8 mouse cellular contexts compared by ENCODE assay signal in the genomic region with DNA sequence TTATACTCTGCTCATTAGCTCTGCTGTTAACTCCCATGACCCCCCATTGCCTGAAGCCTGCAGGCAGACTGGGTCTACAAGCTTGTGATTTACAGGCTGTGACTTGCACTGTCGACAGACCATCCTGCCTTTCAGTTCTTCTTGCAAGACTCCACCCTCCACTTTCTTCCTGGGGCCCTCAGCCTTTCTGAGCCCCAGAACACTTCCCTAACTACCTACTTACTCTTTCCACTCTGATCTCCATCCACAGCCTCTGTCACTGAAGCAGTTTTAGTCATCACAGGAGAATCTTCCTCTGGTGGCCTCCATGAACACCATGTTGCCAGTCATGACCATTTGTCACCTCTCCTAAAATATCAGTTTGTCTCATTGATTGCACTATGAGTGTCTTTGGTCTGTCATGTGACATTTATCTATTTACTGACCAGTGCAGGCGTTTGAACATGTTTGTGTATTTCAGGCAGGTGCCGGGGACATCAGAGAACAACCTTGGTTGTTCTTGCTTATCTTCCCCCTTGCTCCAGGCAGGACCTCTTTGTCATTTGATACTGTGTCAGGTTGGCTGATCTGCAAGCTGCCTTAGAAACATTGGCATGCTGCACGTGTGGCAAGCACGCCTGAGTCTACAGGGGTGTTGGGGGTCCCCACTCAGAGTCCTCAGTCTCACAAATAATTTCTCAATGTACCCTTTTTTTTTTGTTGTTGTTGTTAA. TPM values are rescaled to one million over a fixed set of nuclear protein-coding genes. Genes with fewer than 3 reads are reported as not detected.
DNase-seq lines count a peak whose midpoint lies in the region; ATAC-seq and TF ChIP-seq lines count a peak whose summit lies in the region.

No protein-coding gene starts in this region.

- DNase-seq in kidney, postnatal 4 days, result no peak
- no peak for DNase-seq in liver, postnatal 0 days
- DNase-seq in embryo, embryonic 9.5 days (ENCODE audit: extremely low spot score), result no peak
- DNase-seq in left cerebral cortex, adult 2 months (ENCODE audit: extremely low spot score in 1 of 2, low spot score in 2 of 2), result no peak
- DNase-seq in adrenal gland, adult 18-20 months (ENCODE audit: low spot score in 2 of 2), result no peak

- no peak for TF ChIP-seq EP300 in ES-Bruce4 (IDR thresholded peaks at IDR 0.05; ENCODE audit: insufficient read depth, low read depth, low read length)
- TF ChIP-seq EP300 in liver, postnatal 0 days (IDR thresholded peaks at IDR 0.05; ENCODE audit: low read depth), result no peak; the same call in 1 of the 2 replicates

- WGBS in kidney, embryonic 16.5 days, result 22% methylated on average over 5 of the region's 5 CpGs
- WGBS in embryonic facial prominence, embryonic 13.5 days, result 44% methylated on average over 5 of the region's 5 CpGs
- 23% methylated on average over 5 of the region's 5 CpGs for WGBS in liver, postnatal 0 days (ENCODE audit: insufficient replicate concordance)

- H3K4me3 ChIP-seq in kidney, embryonic 16.5 days (ENCODE audit: low read length), result no peak overlapping the region
- H3K4me3 ChIP-seq in ES-Bruce4 (ENCODE audit: low read depth, low read length), result no peak overlapping the region
- H3K4me3 ChIP-seq in embryonic facial prominence, embryonic 13.5 days, result no peak overlapping the region
- no peak overlapping the region for H3K4me3 ChIP-seq in liver, postnatal 0 days (ENCODE audit: low read depth, low read length)
- no peak overlapping the region for H3K4me3 ChIP-seq in left cerebral cortex, adult 2 months

- no peak for TF ChIP-seq POLR2A in ES-Bruce4 (IDR thresholded peaks at IDR 0.05; ENCODE audit: insufficient read depth, low read length)

- intact Hi-C loops in left cerebral cortex, adult 2 months (cut with DNase I), result no loop called here

- no peak overlapping the region for H3K9ac ChIP-seq in kidney, embryonic 16.5 days (replicated peaks; ENCODE audit: low read length)
- 0 out of 2 replicates have a peak overlapping the region, but pooled peaks have one; percentile 35 for H3K9ac ChIP-seq in ES-Bruce4 (ENCODE audit: low read depth, poor library complexity, severe bottlenecking)
- peak overlapping the region; percentile 58; the same call in 1 of the 2 replicates for H3K9ac ChIP-seq in embryonic facial prominence, embryonic 13.5 days
- H3K9ac ChIP-seq in liver, postnatal 0 days (replicated peaks), result peak overlapping the region; percentile 2; the same call in 1 of the 2 replicates

- H3K9me3 ChIP-seq in kidney, embryonic 16.5 days (ENCODE audit: low read length), result no peaks in the 10 kb centered on the region
- H3K9me3 ChIP-seq in ES-Bruce4 (replicated peaks; ENCODE audit: control insufficient read depth, insufficient read depth, low read length, poor library complexity, severe bottlenecking), result no peaks in the 10 kb centered on the region
- no peaks in the 10 kb centered on the region for H3K9me3 ChIP-seq in embryonic facial prominence, embryonic 13.5 days
- H3K9me3 ChIP-seq in liver, postnatal 0 days (ENCODE audit: low read length), result no peaks in the 10 kb centered on the region

- no peak for ATAC-seq in kidney, embryonic 16.5 days (ENCODE audit: low FRiP score, low TSS enrichment)
- ATAC-seq in embryonic facial prominence, embryonic 13.5 days (ENCODE audit: insufficient number of reproducible peaks, insufficient read depth, low FRiP score, low TSS enrichment, low read depth), result no peak
- ATAC-seq in liver, postnatal 0 days, result peak; percentile 43

- H3K27ac ChIP-seq in kidney, embryonic 16.5 days (ENCODE audit: low read length), result peak overlapping the region; percentile 93
- H3K27ac ChIP-seq in ES-Bruce4 (ENCODE audit: insufficient read depth, low read length), result peak overlapping the region; percentile 23
- peak overlapping the region; percentile 87 for H3K27ac ChIP-seq in embryonic facial prominence, embryonic 13.5 days
- H3K27ac ChIP-seq in liver, postnatal 0 days (ENCODE audit: low read depth), result peak overlapping the region; percentile 93
- no peak overlapping the region for H3K27ac ChIP-seq in left cerebral cortex, adult 2 months

- no peak overlapping the region for H3K4me2 ChIP-seq in kidney, embryonic 16.5 days (replicated peaks; ENCODE audit: low read depth, low read length)
- H3K4me2 ChIP-seq in embryonic facial prominence, embryonic 13.5 days, result no peak overlapping the region
- no peak overlapping the region for H3K4me2 ChIP-seq in liver, postnatal 0 days (ENCODE audit: low read depth, low read length)

- no peaks in the 10 kb centered on the region for H3K27me3 ChIP-seq in kidney, embryonic 16.5 days (ENCODE audit: insufficient read depth, low read length)
- H3K27me3 ChIP-seq in ES-Bruce4 (ENCODE audit: control insufficient read depth, insufficient read depth, low read length, poor library complexity, severe bottlenecking), result no peaks in the 10 kb centered on the region
- H3K27me3 ChIP-seq in embryonic facial prominence, embryonic 13.5 days, result no peaks in the 10 kb centered on the region
- H3K27me3 ChIP-seq in liver, postnatal 0 days (ENCODE audit: insufficient read depth, low read length), result no peaks in the 10 kb centered on the region

- no peak for TF ChIP-seq CTCF in ES-Bruce4 (IDR thresholded peaks at IDR 0.05; ENCODE audit: low read depth, low read length)
- no peak for TF ChIP-seq CTCF in liver, postnatal 0 days (IDR thresholded peaks at IDR 0.05; ENCODE audit: low read depth)
- TF ChIP-seq CTCF in left cerebral cortex, adult 2 months (IDR thresholded peaks at IDR 0.05), result no peak

- H3K36me3 ChIP-seq in kidney, embryonic 16.5 days (ENCODE audit: insufficient read depth, low read length), result peaks cover 30% of the 10 kb centered on the region
- peaks cover 11% of the 10 kb centered on the region for H3K36me3 ChIP-seq in ES-Bruce4 (ENCODE audit: control insufficient read depth, insufficient read depth, low read length, poor library complexity, severe bottlenecking)
- H3K36me3 ChIP-seq in embryonic facial prominence, embryonic 13.5 days, result peaks cover 32% of the 10 kb centered on the region
- H3K36me3 ChIP-seq in liver, postnatal 0 days (replicated peaks; ENCODE audit: insufficient read depth, low read length), result peaks cover 30% of the 10 kb centered on the region

- peaks cover 45% of the 10 kb centered on the region for H3K4me1 ChIP-seq in kidney, embryonic 16.5 days (ENCODE audit: insufficient read depth, low read length)
- H3K4me1 ChIP-seq in ES-Bruce4 (ENCODE audit: control insufficient read depth, insufficient read depth, low read length), result peaks cover 6% of the 10 kb centered on the region
- H3K4me1 ChIP-seq in embryonic facial prominence, embryonic 13.5 days, result peaks cover 40% of the 10 kb centered on the region
- H3K4me1 ChIP-seq in liver, postnatal 0 days (ENCODE audit: insufficient read depth), result peaks cover 40% of the 10 kb centered on the region

RNA-seq across cellular contexts. Expression of a gene that starts 6.8 kb away (rescaled TPM):
- 21.0 and 74.8 TPM in 2 replicates for polyA plus RNA-seq in kidney, embryonic 16.5 days (2015; fragmentation: Nextera tagmentation; extraction: Ambion mirVana)
- polyA plus RNA-seq in ES-Bruce4 (2011; ENCODE audit: insufficient read depth, insufficient read length, low read depth, missing spikeins), result 45.6 and 47.1 TPM in 2 replicates
- 76.8 and 82.4 TPM in 2 replicates for polyA plus RNA-seq in embryonic facial prominence, embryonic 13.5 days (2015; fragmentation: Nextera tagmentation; extraction: Ambion mirVana)
- 10.7 and 11.5 TPM in 2 replicates for polyA plus RNA-seq in liver, postnatal 0 days (2015; fragmentation: Nextera tagmentation; extraction: Ambion mirVana)
- total RNA-seq in left cerebral cortex, adult 2 months (2021), result 10 to 100 TPM; 85.1 to 96.7 TPM
- 10 to 100 TPM; 51.4 to 58.5 TPM for total RNA-seq in adrenal gland, adult 18-20 months (2021)

RNA-seq across cellular contexts. Expression of a gene that starts 14.3 kb away (rescaled TPM):
- polyA plus RNA-seq in kidney, embryonic 16.5 days (2015; fragmentation: Nextera tagmentation; extraction: Ambion mirVana), result 71.1 and 108 TPM in 2 replicates
- polyA plus RNA-seq in ES-Bruce4 (2011; ENCODE audit: insufficient read depth, insufficient read length, low read depth, missing spikeins), result 54.6 and 57.4 TPM in 2 replicates
- polyA plus RNA-seq in embryonic facial prominence, embryonic 13.5 days (2015; fragmentation: Nextera tagmentation; extraction: Ambion mirVana), result 78.3 and 86.3 TPM in 2 replicates
- polyA plus RNA-seq in liver, postnatal 0 days (2015; fragmentation: Nextera tagmentation; extraction: Ambion mirVana), result 45.8 and 46.1 TPM in 2 replicates
- total RNA-seq in left cerebral cortex, adult 2 months (2021), result 10 to 100 TPM; 42.8 to 48.8 TPM
- total RNA-seq in adrenal gland, adult 18-20 months (2021), result 100 to 1,000 TPM; 162 to 331 TPM

RNA-seq across cellular contexts. Expression of a gene that starts 38.1 kb away (rescaled TPM):
- polyA plus RNA-seq in kidney, embryonic 16.5 days (2015; fragmentation: Nextera tagmentation; extraction: Ambion mirVana), result 43.1 and 43.2 TPM in 2 replicates
- 17.5 and 19.8 TPM in 2 replicates for polyA plus RNA-seq in ES-Bruce4 (2011; ENCODE audit: insufficient read depth, insufficient read length, low read depth, missing spikeins)
- 45.8 and 46.3 TPM in 2 replicates for polyA plus RNA-seq in embryonic facial prominence, embryonic 13.5 days (2015; fragmentation: Nextera tagmentation; extraction: Ambion mirVana)
- polyA plus RNA-seq in liver, postnatal 0 days (2015; fragmentation: Nextera tagmentation; extraction: Ambion mirVana), result 14.7 and 17.3 TPM in 2 replicates
- total RNA-seq in left cerebral cortex, adult 2 months (2021), result 10 to 100 TPM; 13.6 to 15.5 TPM
- 10 to 100 TPM; 16.1 to 29.6 TPM for total RNA-seq in adrenal gland, adult 18-20 months (2021)

RNA-seq across cellular contexts. Expression of a gene that starts 38.3 kb away (rescaled TPM):
- 23.3 and 23.8 TPM in 2 replicates for polyA plus RNA-seq in kidney, embryonic 16.5 days (2015; fragmentation: Nextera tagmentation; extraction: Ambion mirVana)
- 7.2 and 9.6 TPM in 2 replicates for polyA plus RNA-seq in ES-Bruce4 (2011; ENCODE audit: insufficient read depth, insufficient read length, low read depth, missing spikeins)
- polyA plus RNA-seq in embryonic facial prominence, embryonic 13.5 days (2015; fragmentation: Nextera tagmentation; extraction: Ambion mirVana), result 24.0 and 29.2 TPM in 2 replicates
- polyA plus RNA-seq in liver, postnatal 0 days (2015; fragmentation: Nextera tagmentation; extraction: Ambion mirVana), result 7.9 and 10.4 TPM in 2 replicates
- total RNA-seq in left cerebral cortex, adult 2 months (2021), result 10 to 100 TPM; 45.0 to 46.0 TPM
- total RNA-seq in adrenal gland, adult 18-20 months (2021), result 10 to 100 TPM; 11.0 to 18.0 TPM

RNA-seq across cellular contexts. Expression of a gene that starts 41.0 kb away (rescaled TPM):
- polyA plus RNA-seq in kidney, embryonic 16.5 days (2015; fragmentation: Nextera tagmentation; extraction: Ambion mirVana), result 30.8 and 93.6 TPM in 2 replicates
- polyA plus RNA-seq in ES-Bruce4 (2011; ENCODE audit: insufficient read depth, insufficient read length, low read depth, missing spikeins), result 82.7 and 84.6 TPM in 2 replicates
- 131 and 169 TPM in 2 replicates for polyA plus RNA-seq in embryonic facial prominence, embryonic 13.5 days (2015; fragmentation: Nextera tagmentation; extraction: Ambion mirVana)
- 41.4 and 45.8 TPM in 2 replicates for polyA plus RNA-seq in liver, postnatal 0 days (2015; fragmentation: Nextera tagmentation; extraction: Ambion mirVana)
- 100 to 1,000 TPM; 244 to 251 TPM for total RNA-seq in left cerebral cortex, adult 2 months (2021)
- 100 to 1,000 TPM; 134 to 140 TPM for total RNA-seq in adrenal gland, adult 18-20 months (2021)
